Mouse (Mus musculus): ENCODE data around the gene Adgrg6.

- TF ChIP-seq CTCF (IDR thresholded peaks at IDR 0.05; ENCODE audit: insufficient read depth, low read depth, low read length) (no peak), POLR2A (IDR thresholded peaks at IDR 0.05; ENCODE audit: insufficient read depth, low read depth, low read length) (no peak)
Observed at GRCm38 (mm10) chr10:14544608-14544940, 885 bp downstream of the Adgrg6 start.

Measured in olfactory bulb, adult 2 months (tissue).